Mouse (Mus musculus) thymus, postnatal 0 days (tissue): ENCODE results near the gene Srsf12. TPM values are rescaled to one million over a fixed set of nuclear protein-coding genes. Genes with fewer than 3 reads are reported as not detected.
A peak's percentile ranks its signal among the peaks of the same experiment; 100 is the strongest.

ENCODE experiments used
- DNase-seq: peaks from one replicate; pipeline ENCODE4 v3.0.0-alpha.2; 2015; ENCODE audit warnings: low spot score
- polyA plus RNA-seq: library from polyadenylated mRNA; unstranded; fragments of >200 nt; fragmentation: Nextera tagmentation; extraction: Ambion mirVana; gene quantifications from 2 replicates; pipeline ENCODE4 v1.2.1, GENCODE M21; 2015

The Srsf12 gene
- 1.9 and 2.9 TPM in 2 replicates for polyA plus RNA-seq

DNA sequence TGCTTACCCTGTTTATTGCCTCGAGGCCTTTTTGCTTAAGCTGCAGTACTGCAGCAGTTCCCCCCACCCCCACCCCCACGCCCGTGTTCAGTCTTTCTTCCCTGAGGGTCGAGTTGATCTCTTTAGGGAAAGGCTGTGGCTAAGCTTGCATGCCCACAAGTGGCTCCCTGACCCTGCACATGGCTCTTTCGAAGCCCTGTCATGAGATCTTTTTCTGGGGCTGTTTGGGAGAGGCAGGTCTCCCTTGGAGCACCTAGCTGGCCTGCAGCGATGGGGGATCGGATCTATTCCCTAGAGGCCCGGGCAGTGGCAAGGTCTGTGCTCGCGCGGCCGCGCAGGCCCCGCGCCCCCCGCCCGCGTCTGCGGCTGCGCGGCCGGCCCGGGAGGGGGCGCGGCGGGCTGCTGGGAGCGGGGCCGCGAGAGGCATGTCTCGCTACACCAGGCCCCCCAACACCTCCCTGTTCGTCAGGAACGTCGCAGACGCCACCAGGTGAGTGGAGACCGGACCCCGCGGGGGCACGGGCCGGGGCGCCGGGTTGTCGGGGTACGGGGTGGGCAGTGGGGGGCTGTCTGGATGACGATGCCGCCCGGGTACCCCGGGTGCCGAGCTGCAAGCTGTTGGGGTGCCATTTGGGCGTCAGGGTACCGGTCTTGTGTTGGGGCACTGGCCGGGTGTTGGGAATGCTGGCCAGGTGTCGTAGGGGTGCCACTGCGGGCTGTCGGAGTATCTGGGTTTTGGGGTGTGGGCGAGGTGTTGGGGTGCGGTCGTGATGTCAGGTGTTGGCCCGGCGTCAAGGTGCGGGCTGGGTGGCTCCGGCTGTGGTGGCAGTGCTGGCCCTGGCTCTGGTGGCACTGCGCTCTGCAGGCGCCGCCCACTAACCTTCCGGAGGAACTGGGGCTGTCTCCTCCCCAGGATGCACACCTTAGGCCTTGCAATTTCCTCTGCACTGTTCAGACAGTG is at the start of gene Srsf12:
TSS of gene Srsf12 (plus strand) at position 111 of the 961 bp plus-strand sequence.
- DNase-seq = peak; percentile 48

- no peak for DNase-seq
These were observed 25.3 kb upstream of the Srsf12 start for GRCm38 (mm10) chr4:33183477-33183876.

GRCm38 (mm10) chr4:33188164-33188563 is 20.6 kb upstream of the Srsf12 start:
- peak; percentile 7 for DNase-seq

GRCm38 (mm10) chr4:33188781-33189734 is 19.7 kb upstream of the Srsf12 start:
- DNase-seq = peak; percentile 30

GRCm38 (mm10) chr4:33189735-33190036 is 19.1 kb upstream of the Srsf12 start, which contains the start of gene Pm20d2:
TSS of gene Pm20d2 (minus strand) at chr4:33189737.
- DNase-seq = no peak

DNA sequence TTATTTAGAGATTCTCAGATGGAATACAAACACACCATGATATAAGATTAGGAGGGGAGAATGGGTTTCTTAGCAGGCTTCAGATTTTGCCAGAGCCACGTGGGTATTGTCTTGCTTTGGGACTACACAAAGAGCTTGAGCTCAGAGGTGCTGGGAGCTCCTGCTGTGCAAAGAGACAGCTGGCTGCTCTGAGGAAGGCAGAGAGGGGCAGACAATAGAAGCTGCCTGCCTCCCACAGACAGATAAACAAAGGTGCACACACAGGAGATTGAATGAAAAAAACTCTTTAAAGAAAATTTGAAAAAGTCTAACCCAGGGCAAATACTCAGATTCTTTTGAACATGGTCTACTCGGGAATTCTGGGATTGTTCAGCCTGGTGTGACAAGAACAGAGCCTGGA is 10.7 kb upstream of the Srsf12 start:
- no peak for DNase-seq

- peak; percentile 69 for DNase-seq
These were observed 4.1 kb upstream of the Srsf12 start for GRCm38 (mm10) chr4:33204682-33205081.

GRCm38 (mm10) chr4:33207551-33207950 is 1.2 kb upstream of the Srsf12 start:
- no peak for DNase-seq

GRCm38 (mm10) chr4:33221847-33222246 is 13.1 kb downstream of the Srsf12 start:
- no peak for DNase-seq

DNA sequence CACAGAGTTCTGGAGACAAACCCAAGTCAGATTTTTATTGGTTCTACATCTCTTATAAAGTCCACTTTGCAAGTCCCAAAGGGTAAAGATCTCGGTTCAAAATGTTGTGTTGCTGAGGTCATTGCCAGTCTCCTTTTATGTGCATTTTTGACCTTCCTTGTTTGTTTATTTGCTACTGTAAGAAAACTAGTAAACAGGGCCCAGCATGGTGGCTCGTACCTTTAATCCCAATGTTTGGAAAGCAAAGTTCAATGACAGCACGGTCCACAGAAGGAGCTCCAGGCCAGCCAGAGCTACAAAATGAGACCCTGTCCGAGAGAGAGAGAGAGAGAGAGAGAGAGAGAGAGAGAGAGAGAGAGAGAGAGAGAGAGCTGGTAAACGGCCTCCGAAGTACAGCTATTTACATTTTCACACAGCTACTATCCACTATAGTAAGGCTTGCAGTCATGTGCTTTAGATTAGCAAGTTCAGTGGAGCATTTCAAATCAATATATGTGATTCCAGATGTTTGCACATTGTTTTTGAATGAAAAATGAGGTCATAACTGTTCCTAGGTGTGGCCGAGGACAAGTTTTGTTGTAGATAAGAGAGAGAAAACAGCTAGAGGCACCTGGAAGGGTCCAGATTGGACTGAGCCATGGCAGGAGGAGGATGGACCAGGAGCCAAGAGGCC is 15.3 kb downstream of the Srsf12 start:
- no peak for DNase-seq

DNA sequence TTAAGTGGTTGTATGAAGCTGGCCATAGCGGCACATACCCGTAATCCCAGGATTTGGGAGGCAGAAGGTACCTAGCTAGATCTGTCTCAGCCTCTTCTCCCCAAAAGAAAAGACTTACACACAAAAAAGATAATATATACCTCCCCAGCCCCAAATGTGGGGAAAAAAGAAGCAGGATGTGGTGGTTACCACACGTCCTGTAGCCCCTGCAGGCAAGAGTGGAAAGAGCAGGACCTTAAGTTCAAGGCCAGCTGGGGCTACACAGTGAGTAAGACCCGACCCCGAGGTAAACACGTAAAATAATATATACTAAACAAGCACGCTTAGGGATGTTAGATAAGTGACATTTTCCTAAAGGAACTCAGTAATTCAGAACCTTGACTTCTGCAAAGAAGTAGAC is 18.4 kb downstream of the Srsf12 start:
- peak; percentile 70 for DNase-seq

DNA sequence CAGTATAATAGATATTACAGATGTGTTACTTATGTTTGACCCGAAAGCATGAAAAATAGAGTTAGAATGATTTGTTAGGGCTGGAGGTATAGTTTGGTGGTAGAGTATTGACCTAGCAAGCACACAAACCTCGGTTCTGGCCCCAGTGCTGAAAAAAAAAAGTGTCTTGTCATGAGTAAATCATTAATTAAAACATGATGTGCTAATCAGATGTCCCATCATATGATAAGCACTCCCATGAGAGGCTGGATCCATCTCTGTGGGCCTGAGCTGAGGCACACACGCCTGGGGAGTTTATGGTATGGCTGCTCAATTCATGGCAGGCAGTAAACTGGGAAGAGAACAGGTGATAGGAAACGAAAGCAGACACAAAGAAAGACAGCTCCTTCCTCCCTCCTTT is 20.8 kb downstream of the Srsf12 start:
- DNase-seq = no peak

DNA sequence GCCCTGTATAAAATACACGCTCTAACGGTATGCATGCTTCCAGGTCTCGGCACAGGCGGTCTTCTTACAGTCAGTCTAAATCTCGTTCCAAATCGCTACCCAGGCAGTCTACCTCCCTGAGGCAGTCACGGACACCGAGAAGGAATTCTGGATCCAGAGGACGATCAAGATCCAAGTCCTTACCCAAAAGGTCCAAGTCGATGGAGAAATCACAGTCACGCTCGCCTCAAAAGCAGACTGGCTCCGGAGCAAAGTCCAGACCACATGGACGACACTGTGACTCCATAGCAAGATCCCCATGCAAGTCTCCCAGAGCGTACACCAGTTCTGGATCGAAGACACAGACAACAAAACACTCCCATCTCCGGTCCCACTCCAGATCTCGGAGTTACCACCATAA is 22.1 kb downstream of the Srsf12 start:
- no peak for DNase-seq

GRCm38 (mm10) chr4:33242536-33242935 is 33.7 kb downstream of the Srsf12 start:
- no peak for DNase-seq

DNA sequence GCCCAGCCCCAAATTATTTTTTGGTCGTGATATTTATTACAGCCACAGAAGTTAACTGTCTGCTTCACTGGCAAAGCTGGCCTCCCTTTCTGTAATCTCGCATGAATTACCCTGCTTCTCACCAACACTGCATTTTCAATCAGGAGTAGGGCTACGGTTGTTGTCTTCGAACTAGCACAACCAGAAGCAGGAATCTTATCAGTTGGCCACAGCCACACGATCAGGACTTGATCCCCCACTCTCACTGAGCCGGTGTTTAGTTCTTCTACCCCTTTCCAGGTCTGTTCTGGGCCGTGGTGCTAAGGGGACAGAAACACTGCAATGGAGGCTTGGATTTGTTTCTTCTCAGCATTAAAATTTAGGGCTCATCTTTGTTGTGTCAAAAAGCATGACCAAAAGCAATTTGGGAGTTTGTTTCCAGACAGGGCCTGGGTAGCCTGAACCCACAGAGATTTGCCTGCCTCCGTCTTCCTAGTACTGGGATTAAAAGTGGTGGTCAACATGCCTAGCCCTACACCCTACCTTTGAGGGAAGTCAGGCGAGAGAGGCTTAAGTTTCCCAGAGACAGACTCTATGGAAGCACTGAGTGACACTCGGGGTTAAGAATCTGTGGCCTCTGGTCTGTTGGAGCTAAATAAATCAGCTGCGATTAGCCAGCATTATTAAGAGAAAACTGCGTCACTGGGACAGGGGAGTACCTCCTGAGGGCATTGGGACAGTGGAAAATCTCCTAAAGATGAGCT is 34.4 kb downstream of the Srsf12 start:
- DNase-seq = no peak

DNA sequence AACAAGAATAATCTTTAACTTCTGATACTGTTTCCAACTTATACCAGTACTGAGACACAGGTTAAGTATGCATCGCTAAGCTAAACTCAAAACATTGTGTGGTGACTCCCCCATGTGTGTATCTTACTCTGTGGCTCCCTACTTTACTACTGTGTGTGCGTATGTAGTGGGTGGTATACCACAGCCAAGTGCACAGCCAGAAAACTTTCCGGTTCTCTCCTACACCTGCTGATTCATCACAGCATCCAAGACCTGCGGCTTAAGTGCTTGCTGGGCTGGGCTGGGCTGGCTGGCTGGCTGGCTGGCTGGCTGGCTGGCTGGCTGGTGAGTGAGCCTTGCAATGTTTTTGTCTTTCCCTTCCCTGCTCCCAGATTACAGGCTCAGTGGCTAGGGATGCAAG is 35.1 kb downstream of the Srsf12 start:
- DNase-seq = no peak

DNA sequence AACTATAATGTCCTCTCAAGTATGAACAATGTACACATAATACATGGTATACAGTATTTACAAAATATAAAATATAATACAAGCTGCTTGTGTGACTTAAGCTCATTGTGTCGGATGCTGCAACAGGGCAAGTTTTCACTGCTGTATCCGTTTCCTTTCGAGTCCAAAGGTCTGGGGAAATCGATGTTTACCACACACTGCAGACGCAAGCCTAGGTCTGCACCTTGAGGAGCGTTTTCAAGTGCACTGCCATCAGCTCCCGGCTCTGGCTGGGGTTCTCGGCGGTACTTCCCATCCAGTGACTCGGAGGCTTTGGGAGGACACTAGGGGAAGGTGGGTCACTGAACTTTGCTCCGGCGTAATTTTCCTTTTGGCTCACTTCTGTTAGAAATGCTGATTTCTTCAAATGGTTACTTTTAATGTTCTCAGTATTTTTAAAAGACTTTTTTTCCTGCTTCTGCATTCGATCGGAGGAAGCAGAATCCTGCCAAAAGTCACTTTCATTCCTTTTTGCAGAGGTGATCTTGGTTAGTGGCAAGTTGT is 37.1 kb downstream of the Srsf12 start:
- DNase-seq = no peak

- DNase-seq = peak; percentile 99
These were observed 38.8 kb downstream of the Srsf12 start for GRCm38 (mm10) chr4:33247479-33248053.

DNA sequence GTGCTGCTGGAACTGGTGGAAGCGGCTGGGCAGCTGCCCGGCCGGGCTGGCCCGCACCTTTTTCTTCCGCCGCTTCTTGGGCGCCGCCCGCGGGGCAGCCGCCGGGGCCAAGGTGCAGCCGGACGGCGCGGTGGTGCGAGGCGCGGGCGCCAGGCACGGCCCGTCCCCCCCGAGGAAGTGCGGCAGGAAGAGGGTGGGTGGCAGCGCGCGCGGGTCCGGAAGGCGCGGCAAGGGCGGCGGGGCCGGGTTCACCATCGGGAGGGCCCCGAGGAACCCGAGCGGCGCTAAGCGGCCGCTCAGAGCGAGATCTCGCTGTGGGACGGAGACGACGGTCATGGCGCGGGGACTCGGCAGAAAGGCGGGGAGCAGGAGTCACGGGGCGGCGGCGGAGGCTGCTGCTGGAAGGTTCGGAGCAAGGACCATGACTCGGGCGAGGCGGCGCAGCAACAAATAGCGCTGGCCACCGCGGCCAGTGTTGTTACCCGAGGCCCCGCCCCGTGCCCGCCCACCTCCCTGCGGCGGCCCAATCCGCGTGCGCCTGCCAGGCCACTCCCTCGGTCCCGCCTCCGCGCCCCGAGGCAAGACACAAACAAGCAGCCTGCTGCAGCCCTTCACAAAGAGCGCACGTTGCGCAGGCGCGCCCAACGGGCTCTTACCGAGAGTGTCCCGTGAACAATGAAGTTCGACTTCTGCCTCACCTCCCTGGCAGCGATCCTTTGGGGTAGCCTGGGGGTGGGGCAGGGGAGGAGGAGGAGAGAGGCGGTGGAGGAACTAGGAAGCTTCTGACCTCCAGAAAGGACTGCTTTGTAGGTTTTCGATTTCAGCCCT is 39.5 kb downstream of the Srsf12 start:
- DNase-seq = peak; percentile 99
